Mouse (Mus musculus): Measurements from ENCODE around the gene Msantd1.
"Not testable (repeated sequence)": the region's sequence is repeated elsewhere in the genome, so short reads cannot be mapped to it uniquely, and the experiment has no call there.

The Msantd1 gene

GRCm38 (mm10) chr5:34907910-34908725, at the start of gene Msantd1:
Gene Msantd1 (plus strand): TSS chr5:34908012.
- no peak for DNase-seq (ENCODE audit: low spot score in 2 of 2)

GRCm38 (mm10) chr5:34865367-34865766, 42.4 kb upstream of the Msantd1 start:
- no peak for DNase-seq (ENCODE audit: low spot score in 2 of 2)

- DNase-seq (ENCODE audit: low spot score in 2 of 2) = not testable (repeated sequence)
Observed at GRCm38 (mm10) chr5:34880307-34880706, 27.5 kb upstream of the Msantd1 start.

GRCm38 (mm10) chr5:34881023-34881422, 26.8 kb upstream of the Msantd1 start:
- DNase-seq (ENCODE audit: low spot score in 2 of 2) = no peak

- no peak for DNase-seq (ENCODE audit: low spot score in 2 of 2)
Observed at GRCm38 (mm10) chr5:34885250-34885649, 22.6 kb upstream of the Msantd1 start.

- no peak for DNase-seq (ENCODE audit: low spot score in 2 of 2)
Observed at GRCm38 (mm10) chr5:34889252-34889651, 18.6 kb upstream of the Msantd1 start.

GRCm38 (mm10) chr5:34896697-34897453, 10.9 kb upstream of the Msantd1 start:
- DNase-seq (ENCODE audit: low spot score in 2 of 2) = no peak

GRCm38 (mm10) chr5:34899787-34900469, 7.9 kb upstream of the Msantd1 start:
- DNase-seq (ENCODE audit: low spot score in 2 of 2) = no peak

- no peak for DNase-seq (ENCODE audit: low spot score in 2 of 2)
Observed at GRCm38 (mm10) chr5:34902371-34902770, 5.4 kb upstream of the Msantd1 start.

- no peak for DNase-seq (ENCODE audit: low spot score in 2 of 2)
Observed at GRCm38 (mm10) chr5:34902811-34903385, 4.9 kb upstream of the Msantd1 start.

GRCm38 (mm10) chr5:34904412-34904811, 3.4 kb upstream of the Msantd1 start:
- DNase-seq (ENCODE audit: low spot score in 2 of 2) = no peak

- no peak for DNase-seq (ENCODE audit: low spot score in 2 of 2)
Observed at GRCm38 (mm10) chr5:34907230-34907629, 582 bp upstream of the Msantd1 start.

GRCm38 (mm10) chr5:34908726-34909633, 1.2 kb downstream of the Msantd1 start:
- no peak for DNase-seq (ENCODE audit: low spot score in 2 of 2)

- DNase-seq (ENCODE audit: low spot score in 2 of 2) = no peak
Observed at GRCm38 (mm10) chr5:34909634-34910503, 2.1 kb downstream of the Msantd1 start.

GRCm38 (mm10) chr5:34910504-34910815, 2.6 kb downstream of the Msantd1 start:
- no peak for DNase-seq (ENCODE audit: low spot score in 2 of 2)

- DNase-seq (ENCODE audit: low spot score in 2 of 2) = peak; percentile 46 to 77
Observed at GRCm38 (mm10) chr5:34915801-34916200, 8.0 kb downstream of the Msantd1 start.

- no peak for DNase-seq (ENCODE audit: low spot score in 2 of 2)
Observed at GRCm38 (mm10) chr5:34917234-34917655, 9.4 kb downstream of the Msantd1 start.

- DNase-seq (ENCODE audit: low spot score in 2 of 2) = no peak
Observed at GRCm38 (mm10) chr5:34918785-34919184, 11.0 kb downstream of the Msantd1 start.

- DNase-seq (ENCODE audit: low spot score in 2 of 2) = no peak
Observed at GRCm38 (mm10) chr5:34922531-34922930, 14.7 kb downstream of the Msantd1 start.

GRCm38 (mm10) chr5:34923920-34924319, 16.1 kb downstream of the Msantd1 start:
- DNase-seq (ENCODE audit: low spot score in 2 of 2) = no peak
